Mouse (Mus musculus) heart, adult 11 months (tissue): ENCODE measurements around the gene Ahcy.

ENCODE experiments used
- DNase-seq: peaks from one replicate; pipeline ENCODE4 v3.0.0; 2022

Ahcy gene

GRCm38 (mm10) chr2:155073978-155074765 is at the start of gene Ahcy:
Gene Ahcy, minus strand, starts transcription at chr2:155074497.
- DNase-seq, result peak; percentile 99

GRCm38 (mm10) chr2:155115216-155115830 is 41.0 kb upstream of the Ahcy start:
- DNase-seq, result no peak

- peak; percentile 85 for DNase-seq
These were observed 33.0 kb upstream of the Ahcy start for GRCm38 (mm10) chr2:155107276-155107675.

- DNase-seq, result peak; percentile 52
These were observed 29.3 kb upstream of the Ahcy start for GRCm38 (mm10) chr2:155103607-155104006.

- peak; percentile 59 for DNase-seq
These were observed 27.5 kb upstream of the Ahcy start for GRCm38 (mm10) chr2:155101761-155102181.

- DNase-seq, result peak; percentile 74
These were observed 26.5 kb upstream of the Ahcy start for GRCm38 (mm10) chr2:155100796-155101259.

- peak; percentile 75 for DNase-seq
These were observed 25.9 kb upstream of the Ahcy start for GRCm38 (mm10) chr2:155099994-155100795.

GRCm38 (mm10) chr2:155099421-155099820 is 25.1 kb upstream of the Ahcy start:
- peak; percentile 92 for DNase-seq

GRCm38 (mm10) chr2:155098720-155099380 is 24.6 kb upstream of the Ahcy start:
- no peak for DNase-seq

- DNase-seq, result no peak
These were observed 19.1 kb upstream of the Ahcy start for GRCm38 (mm10) chr2:155093418-155093817.

GRCm38 (mm10) chr2:155091743-155092075 is 17.4 kb upstream of the Ahcy start:
- DNase-seq, result no peak

GRCm38 (mm10) chr2:155090909-155091742 is 16.8 kb upstream of the Ahcy start:
- DNase-seq, result no peak

GRCm38 (mm10) chr2:155088264-155088663 is 14.0 kb upstream of the Ahcy start:
- no peak for DNase-seq

GRCm38 (mm10) chr2:155086328-155086727 is 12.0 kb upstream of the Ahcy start:
- peak; percentile 91 for DNase-seq

- DNase-seq, result no peak
These were observed 10.2 kb upstream of the Ahcy start for GRCm38 (mm10) chr2:155084546-155084945.

GRCm38 (mm10) chr2:155082121-155082803 is 8.0 kb upstream of the Ahcy start:
- no peak for DNase-seq

- no peak for DNase-seq
These were observed 6.8 kb upstream of the Ahcy start for GRCm38 (mm10) chr2:155081056-155081455.

- DNase-seq, result no peak
These were observed 5.9 kb upstream of the Ahcy start for GRCm38 (mm10) chr2:155080179-155080530.

- no peak for DNase-seq
These were observed 5.3 kb upstream of the Ahcy start for GRCm38 (mm10) chr2:155079500-155080178.

- no peak for DNase-seq
These were observed 1.4 kb upstream of the Ahcy start for GRCm38 (mm10) chr2:155075649-155076048.
